Mouse (Mus musculus) lung, adult 18-20 months (tissue): ENCODE data around the gene Edc4.

Experiments
- DNase-seq, 2 experiments: peaks; one replicate each; pipeline ENCODE4 v3.0.0; 2022; ENCODE audit warnings: mixed read lengths in 2 of 2

Edc4 gene

GRCm38 (mm10) chr8:105943321-105943739 lies 62.6 kb downstream of the Edc4 start, which contains the start of gene Lcat:
Gene Lcat, minus strand, starts transcription at chr8:105943382.
- no peak for DNase-seq
